Mouse (Mus musculus) lung, adult 18-20 months (tissue): ENCODE data around the gene Atad1.
A peak's percentile ranks its signal among the peaks of the same experiment; 100 is the strongest.
"Not testable (repeated sequence)": the region's sequence is repeated elsewhere in the genome, so short reads cannot be mapped to it uniquely, and the experiment has no call there.

Source experiments
- DNase-seq, 2 experiments: peaks; one replicate each; pipeline ENCODE4 v3.0.0; 2022; ENCODE audit warnings: mixed read lengths in 2 of 2

The Atad1 gene

GRCm38 (mm10) chr19:32739686-32740085 is at the start of gene Atad1:
Atad1 (minus strand) TSS chr19:32739786.
- no peak for DNase-seq

- not testable (repeated sequence) for DNase-seq
Observed at GRCm38 (mm10) chr19:32788016-32788415, 48.4 kb upstream of the Atad1 start.

- not testable (repeated sequence) for DNase-seq
Observed at GRCm38 (mm10) chr19:32787388-32787787, 47.8 kb upstream of the Atad1 start.

DNA sequence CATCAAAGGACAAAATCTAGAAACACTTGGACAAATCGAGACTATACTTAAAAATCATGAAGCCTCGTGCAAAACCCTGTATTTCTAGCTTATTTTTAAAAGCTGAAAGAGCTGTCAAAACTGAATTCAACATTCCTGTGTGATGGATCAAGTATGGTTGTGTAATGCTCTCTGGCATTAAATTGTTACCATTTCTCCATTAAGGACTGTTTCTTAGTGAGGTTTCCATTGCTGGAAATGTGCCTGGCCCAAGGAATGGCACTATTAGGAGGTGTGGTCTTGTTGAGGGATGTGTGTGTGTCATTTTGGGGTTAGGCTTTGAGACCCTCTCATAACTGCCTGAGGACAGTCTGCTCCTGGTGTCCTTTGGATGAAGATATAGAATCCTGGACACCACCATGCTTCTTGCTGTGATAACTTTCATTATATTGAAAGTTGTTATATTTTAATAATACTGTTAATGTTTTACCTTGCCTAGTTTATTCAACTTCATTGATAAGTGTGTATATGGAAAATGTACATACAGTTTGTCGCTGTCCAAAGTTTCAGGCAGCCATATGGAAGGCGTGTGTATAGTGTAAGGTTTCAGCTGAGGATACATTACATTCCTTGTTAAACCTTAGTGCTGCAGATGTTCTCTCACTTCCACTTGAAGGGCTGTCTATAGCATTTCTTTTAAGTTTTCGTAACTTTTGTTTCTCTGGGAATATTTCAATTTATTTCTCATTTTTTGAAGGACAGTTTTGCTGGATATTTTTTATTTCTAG is 41.9 kb upstream of the Atad1 start:
- DNase-seq = no peak

- DNase-seq = no peak
Observed at GRCm38 (mm10) chr19:32779131-32779530, 39.5 kb upstream of the Atad1 start.

- DNase-seq = no peak
Observed at GRCm38 (mm10) chr19:32778411-32778810, 38.8 kb upstream of the Atad1 start.

GRCm38 (mm10) chr19:32762493-32762892 is 22.9 kb upstream of the Atad1 start:
- no peak for DNase-seq

DNA sequence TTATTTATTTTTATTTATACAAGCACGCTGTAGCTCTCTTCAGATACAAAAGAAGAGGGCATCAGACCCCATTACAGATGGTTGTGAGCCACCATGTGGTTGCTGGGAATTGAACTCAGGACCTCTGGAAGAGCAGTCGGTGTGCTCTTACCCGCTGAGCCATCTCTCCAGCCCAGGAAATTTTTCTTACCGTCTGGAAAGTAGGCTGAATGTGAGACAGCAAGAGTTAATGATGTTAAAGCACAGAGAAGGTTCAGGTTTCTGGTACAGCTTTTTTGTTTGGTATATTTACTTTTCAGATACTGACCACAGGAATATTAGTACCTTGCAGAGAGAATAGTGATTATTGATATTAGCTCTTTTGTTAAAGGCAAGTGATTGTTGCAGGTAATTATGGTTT is 21.6 kb upstream of the Atad1 start:
- DNase-seq = no peak

- DNase-seq = no peak
Observed at GRCm38 (mm10) chr19:32760499-32760898, 20.9 kb upstream of the Atad1 start.

DNA sequence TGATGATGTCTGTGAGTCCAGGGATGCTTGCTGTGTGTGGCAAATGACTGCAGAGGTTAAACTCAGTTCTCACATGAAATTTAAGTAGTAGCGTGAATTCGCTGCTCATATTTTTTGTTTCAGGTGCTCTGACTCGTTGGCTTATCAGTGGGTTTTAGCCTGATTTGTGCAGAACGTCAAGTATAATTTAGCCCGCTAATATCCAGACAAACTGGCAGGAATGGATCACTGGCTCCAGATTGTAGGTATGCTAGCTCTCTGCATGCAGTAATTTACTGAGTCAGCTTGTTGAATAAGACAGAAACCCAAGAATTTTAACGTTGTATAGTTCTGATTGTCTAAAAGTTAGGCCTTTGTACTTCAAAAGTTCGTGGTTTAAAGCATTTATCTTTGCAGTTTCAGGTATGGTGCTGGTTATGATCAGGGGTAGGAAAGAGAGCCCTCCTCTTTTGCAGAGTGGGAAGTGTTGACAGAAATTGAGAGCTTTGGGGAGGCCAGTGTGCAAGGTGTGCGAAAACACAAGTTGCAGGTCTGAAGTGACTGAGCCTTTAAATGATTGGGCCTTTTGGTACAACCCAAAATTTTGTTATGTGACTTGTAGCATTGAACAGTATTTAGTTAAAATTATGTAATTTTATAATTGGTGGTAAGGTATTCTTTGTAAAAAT is 19.9 kb upstream of the Atad1 start:
- DNase-seq = no peak

GRCm38 (mm10) chr19:32758793-32759161 is 19.2 kb upstream of the Atad1 start:
- DNase-seq = no peak

GRCm38 (mm10) chr19:32757831-32758792 is 18.5 kb upstream of the Atad1 start:
- peak; percentile 38 to 47 for DNase-seq

- peak; percentile 96 to 97 for DNase-seq
Observed at GRCm38 (mm10) chr19:32756900-32757725, 17.5 kb upstream of the Atad1 start, which contains the start of gene Pten. Pten (plus strand) TSS chr19:32757497.

- no peak for DNase-seq
Observed at GRCm38 (mm10) chr19:32756636-32756899, 17.0 kb upstream of the Atad1 start.

GRCm38 (mm10) chr19:32755792-32756635 is 16.4 kb upstream of the Atad1 start:
- DNase-seq = peak; percentile 96 to 97

DNA sequence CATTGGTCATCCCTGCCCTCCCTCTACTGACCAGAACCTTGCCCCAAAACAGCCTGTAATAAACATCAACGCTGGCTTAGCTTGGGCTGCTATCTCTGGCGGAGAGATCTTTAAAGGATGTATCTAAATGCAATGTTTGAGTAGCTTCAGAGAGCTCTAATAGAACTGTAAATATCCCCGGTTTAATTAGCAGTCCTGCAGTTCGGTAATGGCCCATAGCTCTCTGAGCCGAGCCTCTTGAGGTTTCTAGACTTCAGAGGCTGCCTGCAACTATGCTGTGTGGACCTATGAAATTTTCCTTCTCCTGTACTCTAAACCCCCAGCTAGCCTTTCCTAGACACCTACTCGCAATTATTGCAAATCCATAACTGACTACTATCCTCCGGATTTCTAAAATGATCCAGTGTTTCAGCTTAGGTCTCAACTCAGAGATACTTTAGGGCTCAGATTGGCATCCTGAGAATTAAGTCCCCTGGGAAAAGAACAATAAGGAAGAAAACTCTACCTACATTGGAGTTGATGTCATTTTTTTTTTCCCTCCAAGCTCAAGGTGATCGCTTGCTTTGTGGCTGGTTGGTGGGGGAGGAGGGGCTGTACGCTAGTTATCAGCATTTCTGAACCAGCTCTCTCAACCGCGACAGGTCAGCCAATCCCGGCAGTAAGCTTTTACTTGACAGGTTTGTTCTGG is 15.7 kb upstream of the Atad1 start:
- no peak for DNase-seq

GRCm38 (mm10) chr19:32754188-32755000 is 14.8 kb upstream of the Atad1 start:
- no peak for DNase-seq

DNA sequence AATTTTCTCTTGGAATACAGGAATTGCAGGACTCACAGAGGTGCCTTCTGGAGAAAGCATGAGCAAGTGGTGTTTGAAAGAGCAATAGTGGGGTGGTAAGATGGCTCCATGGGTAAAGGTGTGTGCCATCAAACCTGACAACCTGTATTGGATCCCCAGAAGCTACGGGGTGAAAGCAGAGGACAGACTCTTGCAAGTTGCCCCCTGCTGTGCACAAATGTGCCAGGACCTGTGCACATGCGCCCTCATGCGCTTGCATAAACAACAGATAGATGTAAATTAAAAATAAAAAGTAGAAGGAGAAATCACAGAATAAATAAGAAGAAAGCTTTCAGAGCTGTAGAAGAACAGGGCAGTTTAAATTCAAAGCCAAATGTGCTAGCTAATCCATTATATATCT is 13.8 kb upstream of the Atad1 start:
- no peak for DNase-seq

- DNase-seq = no peak
Observed at GRCm38 (mm10) chr19:32752357-32752756, 12.8 kb upstream of the Atad1 start.

- peak; percentile 17 to 38 for DNase-seq
Observed at GRCm38 (mm10) chr19:32749425-32749824, 9.8 kb upstream of the Atad1 start.
